Mouse (Mus musculus): ENCODE results near the gene Adrb1. TPM values are rescaled to one million over a fixed set of nuclear protein-coding genes. Genes with fewer than 3 reads are reported as not detected.

The Adrb1 gene
- 10 to 100 TPM; 17.6 to 18.4 TPM for total RNA-seq (2021)

DNA sequence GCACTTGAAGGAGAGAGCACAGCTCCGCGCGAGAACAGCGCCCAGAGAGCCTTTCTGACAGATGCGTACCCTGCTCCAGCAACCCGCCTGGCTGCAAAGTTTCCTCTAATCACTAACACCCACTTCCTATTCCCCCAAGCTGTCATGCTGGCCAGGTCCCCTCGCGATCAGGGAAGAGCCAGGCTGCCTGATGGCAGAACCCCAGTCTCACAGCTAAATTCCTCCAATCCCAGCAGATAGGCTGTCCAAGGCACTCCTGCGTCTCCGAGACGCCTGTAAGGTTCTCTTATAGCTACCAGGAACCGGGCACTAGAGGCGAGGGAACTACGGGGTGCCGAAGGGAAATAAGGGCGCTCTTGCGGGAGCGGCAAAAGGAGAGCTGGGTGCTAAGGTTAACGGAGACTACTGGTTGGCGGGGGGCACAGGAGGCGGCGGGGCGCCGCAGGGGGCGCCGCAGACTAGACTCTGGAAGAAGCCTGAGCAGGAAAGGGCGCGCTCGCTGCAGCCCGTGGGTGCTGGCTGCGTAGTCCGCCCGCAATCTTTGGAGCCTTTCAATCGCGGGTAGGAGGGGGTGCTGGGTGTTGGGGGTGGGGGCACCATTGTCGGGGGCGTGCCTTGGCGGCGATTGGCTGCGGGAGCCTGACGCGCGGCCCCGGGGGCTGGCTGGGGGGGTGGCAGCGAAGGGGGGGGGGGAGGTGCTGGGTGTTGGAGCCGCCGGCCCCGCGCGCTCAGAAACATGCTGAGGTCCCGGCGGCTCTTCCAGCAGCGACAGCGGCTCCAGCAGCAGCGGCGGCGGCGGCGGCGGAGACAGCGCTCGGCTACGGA lies at the start of gene Adrb1:
Gene Adrb1 (plus strand): TSS at position 813 of the 825 bp plus-strand sequence.
- DNase-seq (ENCODE audit: extremely low spot score in 1 of 2, low spot score in 1 of 2), result peak; percentile 66 to 75

DNA sequence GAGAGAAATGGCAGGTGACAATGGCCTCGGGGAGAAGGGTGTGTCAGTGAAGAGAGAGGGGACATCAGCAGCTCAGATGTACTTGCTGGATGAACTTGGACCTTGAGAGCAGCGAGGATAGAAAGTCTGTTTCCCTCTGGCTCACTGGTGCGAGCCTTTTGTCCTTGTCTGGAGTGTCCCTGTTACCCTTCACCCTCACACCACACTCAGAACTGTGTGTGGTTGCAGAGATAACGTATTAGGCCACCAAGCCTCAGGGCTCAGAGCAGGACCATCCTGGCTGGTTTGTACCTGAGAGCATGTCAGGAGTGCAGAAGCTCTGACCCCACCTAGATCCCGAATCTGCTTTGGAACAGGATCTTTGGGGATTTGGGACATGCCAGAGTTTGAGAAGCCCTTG lies 46.3 kb upstream of the Adrb1 start:
- no peak for DNase-seq (ENCODE audit: extremely low spot score in 1 of 2, low spot score in 1 of 2)

DNA sequence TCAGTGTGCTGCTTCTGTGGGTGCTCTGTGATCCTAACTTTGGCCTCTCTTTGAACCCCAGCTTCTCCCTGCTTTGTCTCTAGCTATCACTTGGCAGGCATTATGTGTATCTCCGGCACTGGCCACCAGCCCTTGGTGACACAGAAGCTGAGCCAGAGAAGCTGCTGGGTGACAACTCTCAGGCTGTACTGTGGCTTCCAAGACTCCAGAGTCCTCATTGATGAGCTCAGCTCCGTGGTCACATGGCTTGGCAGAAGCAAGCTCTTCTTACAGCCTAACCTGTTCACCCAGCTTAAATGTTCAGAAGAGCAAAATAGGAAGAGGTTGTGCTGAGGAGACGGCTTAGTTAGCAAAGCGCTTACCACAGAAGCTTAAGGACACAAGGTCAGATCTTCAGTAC lies 45.5 kb upstream of the Adrb1 start:
- DNase-seq (ENCODE audit: extremely low spot score in 1 of 2, low spot score in 1 of 2), result no peak

DNA sequence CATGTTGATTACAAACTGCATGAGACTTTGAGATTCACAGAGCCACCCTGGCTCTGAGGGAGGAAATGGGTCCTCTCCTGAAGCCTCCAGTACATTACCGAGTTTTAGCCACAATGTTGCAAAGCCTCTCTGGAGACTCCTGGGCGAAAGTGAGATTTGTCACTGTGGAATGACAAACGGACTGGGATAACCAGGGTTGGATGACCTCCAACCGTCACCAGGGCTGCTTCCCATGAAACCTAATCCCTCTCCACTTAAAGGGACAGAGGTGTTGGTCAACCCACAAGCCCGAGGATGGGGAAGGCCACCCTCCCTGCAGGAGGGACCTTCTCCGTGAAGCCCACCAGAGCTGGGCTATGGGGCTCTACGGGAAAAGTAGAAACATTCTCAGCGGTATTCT lies 44.4 kb upstream of the Adrb1 start:
- no peak for DNase-seq (ENCODE audit: extremely low spot score in 1 of 2, low spot score in 1 of 2)

DNA sequence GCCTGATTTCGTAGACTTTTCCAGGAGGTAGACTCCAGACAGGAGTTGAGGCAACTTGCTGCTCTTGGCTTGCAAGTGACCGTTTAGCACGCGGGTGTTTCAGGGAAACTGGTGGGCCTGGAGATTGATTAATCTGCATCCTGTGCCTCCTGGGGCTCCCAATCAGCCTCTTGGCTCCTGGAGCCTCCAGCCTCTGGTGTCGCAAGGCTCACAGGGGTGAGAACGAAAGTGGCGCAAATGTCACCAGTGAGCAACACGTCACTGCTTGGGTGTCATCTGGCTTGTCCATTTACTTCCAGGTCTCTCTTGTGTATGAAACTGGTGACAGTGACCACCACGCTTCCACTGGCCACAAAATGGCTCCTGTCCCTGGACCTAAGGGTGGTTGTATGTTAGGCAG lies 43.5 kb upstream of the Adrb1 start:
- DNase-seq (ENCODE audit: extremely low spot score in 1 of 2, low spot score in 1 of 2), result no peak

DNA sequence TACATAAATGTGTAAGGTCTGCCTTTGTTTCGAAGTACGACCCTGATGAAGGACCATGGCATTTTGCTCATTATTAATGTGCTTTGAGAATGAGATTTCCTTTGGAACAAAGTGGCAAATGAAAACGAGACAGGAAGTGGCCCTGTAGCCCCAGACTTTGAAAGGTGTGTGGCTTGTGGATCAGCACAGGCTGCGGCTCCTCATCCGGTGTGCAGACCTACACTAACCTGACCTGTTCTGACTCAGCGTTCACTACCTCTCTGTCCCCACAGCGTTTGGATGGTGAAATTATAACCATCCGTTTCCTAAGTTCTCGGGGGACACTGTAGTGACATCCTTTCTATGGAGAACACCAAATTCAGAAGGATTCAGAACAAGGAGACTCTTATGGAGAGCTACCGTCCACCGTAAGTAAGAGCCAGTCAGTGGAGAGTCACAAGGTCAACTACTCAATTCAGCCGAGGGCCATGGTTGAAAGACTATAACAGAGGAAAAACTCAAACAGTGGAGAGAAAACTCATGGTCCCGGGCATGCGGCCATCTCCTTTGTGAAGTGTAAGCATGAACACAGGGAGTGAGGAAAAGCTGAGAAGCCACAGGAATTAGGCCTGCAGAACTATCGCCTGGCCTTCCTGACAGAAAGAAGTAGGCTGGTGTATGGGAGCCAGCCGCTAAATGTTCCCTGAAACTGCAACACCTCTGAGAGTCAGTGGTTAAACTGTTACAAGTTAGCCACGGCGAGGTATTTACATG lies 42.6 kb upstream of the Adrb1 start:
- DNase-seq (ENCODE audit: extremely low spot score in 1 of 2, low spot score in 1 of 2), result no peak

DNA sequence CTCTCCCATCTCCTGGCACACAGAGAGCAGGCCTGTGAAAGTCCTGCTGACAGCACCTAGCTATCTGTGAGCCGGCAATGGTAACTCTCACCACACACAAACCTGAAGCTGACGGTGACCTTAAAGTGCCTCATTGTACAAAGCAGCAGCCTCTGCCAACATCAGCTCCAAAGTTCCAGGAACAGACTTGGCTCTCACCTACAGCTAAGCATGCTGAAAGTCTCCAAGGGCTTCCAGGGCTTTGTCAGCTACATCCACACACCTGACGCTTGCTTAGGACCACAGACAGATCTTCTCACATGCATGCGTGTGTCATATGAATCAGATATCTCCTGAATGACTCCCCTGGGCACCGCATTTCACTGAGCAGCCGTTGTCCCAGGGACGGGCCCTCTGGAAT lies 42.0 kb upstream of the Adrb1 start:
- no peak for DNase-seq (ENCODE audit: extremely low spot score in 1 of 2, low spot score in 1 of 2)

DNA sequence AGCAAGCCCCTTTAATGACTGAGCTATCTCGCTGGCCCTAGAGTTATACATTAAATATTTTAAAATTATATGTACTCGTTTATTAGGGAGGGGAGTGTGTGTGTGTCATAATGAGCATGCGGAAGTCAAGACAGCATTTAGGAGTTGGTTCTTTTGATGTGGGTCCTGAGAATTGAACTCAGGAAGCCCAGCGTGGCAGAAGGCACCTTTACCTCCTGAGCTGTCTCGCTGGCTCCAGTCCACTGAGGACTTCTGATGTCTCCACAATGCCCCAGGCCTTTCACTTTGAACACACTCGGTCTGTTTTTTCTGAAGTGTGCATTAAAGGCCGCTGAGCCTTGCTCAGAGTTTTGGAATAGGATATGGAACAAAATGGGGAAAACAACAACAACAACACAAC lies 39.7 kb upstream of the Adrb1 start:
- no peak for DNase-seq (ENCODE audit: extremely low spot score in 1 of 2, low spot score in 1 of 2)

DNA sequence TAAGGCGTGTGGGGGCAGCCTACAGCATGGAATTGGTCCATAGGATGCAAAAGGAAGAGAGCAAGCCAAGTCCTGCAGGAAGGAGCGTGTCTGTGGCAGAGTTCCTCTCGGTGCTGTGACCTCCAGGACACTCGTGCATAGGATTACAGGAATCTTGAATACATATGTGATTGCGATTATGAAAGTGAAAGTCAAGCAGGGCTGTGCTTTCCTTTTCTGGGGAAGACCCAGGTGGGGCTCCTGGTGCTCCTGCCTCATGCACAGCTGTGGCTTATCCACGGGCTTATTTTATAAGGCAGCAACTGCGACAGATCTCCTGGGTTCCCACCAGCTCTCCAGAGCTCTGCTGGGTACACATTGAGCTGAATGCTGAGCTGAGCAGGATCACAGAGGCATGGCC lies 39.2 kb upstream of the Adrb1 start:
- DNase-seq (ENCODE audit: extremely low spot score in 1 of 2, low spot score in 1 of 2), result no peak

DNA sequence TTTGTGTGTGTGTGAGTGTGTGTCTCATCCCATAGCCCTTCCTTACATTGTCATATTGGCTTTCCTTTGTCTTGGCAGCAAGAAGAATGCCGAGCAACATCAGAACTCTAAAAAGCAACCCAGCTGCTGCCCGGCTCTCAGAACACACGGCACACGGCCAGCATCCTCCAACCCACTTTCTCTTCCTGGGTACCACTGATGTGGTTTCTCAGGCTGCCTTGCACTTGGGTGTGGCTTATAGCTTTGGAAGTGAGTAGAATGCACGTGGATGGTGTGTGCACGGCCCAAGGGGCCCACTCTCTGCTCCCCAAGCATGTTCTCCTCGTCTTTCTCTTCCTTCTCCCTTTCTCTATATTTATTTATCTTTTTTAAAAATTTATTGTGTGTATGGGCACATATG lies 36.5 kb upstream of the Adrb1 start:
- DNase-seq (ENCODE audit: extremely low spot score in 1 of 2, low spot score in 1 of 2), result no peak

DNA sequence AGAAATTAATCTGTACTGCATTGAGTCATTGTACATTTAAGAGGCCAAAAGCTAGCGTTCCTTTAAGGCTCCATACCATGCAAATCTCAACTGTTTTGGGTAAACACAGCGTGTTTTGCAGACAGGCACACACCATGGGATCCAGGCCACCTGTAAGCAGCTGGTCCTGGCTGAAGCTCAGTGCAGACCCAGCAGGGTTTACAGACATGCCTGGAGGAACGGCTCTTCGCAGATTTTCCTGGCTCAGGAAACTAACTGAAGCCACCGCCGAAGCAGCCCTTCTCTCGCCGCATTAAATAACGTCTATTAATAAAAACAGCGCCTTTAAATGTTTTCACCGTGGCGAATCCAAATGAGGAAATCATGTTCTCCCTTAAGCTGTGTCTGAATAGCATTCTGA lies 35.8 kb upstream of the Adrb1 start:
- no peak for DNase-seq (ENCODE audit: extremely low spot score in 1 of 2, low spot score in 1 of 2)

DNA sequence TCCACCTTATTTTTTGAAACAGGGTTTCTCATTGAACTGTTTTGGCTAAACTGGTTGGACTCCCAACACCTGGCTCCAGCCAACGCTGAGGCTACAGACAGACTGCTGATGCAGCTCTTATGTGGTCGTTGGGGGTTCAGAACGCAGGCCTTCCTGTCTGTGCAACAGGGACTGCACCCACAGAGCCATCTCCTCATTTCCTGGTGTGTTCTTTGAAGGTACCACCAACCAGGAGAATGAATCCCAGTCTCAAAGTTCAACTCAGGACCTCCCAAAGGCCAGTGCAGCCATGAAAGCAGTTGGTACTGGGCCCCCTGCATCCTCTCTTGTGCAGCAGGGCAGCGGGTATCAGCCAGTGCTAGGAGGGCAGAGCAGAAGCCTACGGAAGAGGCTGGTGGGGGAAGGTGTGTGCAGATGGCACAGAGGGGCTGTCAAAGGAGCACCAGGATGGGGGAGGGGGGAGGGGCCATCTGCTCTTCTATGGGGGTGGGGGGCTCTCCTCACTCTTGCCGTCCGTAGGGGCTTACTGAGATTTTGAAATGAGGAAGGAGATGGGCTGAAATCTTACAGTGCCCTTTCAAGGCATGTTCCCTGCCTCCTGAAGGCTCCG lies 34.9 kb upstream of the Adrb1 start:
- DNase-seq (ENCODE audit: extremely low spot score in 1 of 2, low spot score in 1 of 2), result no peak

DNA sequence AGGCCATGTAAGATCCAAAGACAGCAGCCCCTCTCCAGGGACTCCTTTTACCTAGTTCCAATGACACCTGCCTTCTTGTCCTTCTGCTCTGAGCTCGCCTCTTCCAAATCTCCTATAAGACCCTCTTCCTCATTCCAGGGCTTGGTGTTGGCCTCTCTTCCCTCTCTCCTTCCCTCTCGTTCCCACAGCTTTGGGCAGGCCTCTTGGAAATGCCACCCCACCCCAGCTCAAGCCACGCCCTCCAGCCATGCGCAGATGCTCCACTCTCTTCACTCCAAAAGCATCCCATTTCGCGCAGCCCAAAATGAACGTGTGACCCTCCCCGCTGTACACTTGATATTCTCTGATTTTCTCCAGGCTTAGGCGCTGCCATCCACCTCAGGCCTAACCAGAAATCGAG lies 34.3 kb upstream of the Adrb1 start:
- DNase-seq (ENCODE audit: extremely low spot score in 1 of 2, low spot score in 1 of 2), result no peak

DNA sequence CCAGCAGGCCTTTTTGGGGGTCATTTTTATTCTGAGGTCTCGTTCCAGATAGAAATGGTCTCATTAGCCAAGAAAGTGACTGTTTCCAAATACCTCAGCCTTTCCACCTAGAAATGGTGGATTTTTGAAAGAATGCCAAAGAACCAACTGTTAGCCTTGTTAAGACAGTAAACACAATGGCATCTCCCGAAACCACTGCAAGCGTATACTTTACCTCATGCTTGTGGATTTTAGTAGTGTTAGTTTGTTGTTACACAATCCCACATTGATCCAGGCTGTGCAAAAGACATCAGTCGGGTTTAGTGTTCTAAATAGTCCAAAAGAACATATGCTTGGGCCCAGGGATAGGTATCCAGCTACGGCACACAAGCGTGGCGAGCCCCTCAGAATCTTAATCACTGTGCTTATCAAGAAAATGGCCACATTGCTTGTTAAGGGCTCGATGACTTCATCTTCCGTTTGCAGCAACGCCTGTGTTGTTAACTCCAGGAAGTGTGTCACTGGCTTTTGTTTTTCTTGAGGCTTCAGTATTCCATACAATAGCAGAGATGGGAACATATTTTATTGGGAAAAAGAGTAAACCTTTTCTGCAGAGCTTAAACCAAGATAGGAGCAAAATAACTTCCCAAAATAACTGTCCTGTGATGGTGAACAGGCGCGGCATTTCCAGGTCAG lies 33.2 kb upstream of the Adrb1 start:
- DNase-seq (ENCODE audit: extremely low spot score in 1 of 2, low spot score in 1 of 2), result no peak

DNA sequence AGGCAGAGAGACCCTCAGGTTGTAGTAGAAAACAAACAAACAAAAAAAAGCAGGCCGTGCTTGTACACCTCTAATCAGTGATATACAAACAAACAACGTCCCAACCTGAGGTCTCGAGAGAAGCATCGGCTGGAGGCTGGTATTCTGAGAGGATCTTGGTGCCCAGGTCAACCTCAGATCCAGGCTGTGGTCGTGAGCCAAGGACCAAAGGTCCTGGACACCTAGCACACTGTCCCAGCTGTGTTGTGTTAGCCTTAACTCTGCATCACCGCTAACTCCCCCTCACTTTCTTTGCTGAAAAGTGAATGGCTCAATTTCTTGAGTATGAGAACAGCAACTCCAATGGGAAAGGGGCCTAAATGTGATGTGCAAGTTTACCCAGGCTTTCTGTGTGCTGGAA lies 32.5 kb upstream of the Adrb1 start:
- no peak for DNase-seq (ENCODE audit: extremely low spot score in 1 of 2, low spot score in 1 of 2)

DNA sequence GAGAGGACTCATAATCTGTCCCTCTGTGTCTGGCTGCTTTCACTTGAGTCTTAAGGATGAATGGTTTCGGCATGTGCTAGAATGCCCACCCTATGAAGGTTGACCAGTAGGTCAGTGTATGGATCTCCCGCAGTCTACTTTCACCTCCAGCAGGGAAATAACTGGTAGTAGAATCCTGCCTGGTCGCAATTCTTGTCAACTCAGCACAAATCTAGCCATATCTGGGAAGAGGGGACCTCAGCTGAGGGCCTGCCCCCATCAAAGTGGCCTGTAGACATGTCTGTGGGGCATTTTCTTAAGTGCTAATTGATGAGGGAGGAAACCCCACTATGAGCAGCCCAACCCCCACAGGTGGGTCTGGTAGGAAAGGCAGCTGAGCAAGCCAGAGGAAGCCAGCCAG lies 30.9 kb upstream of the Adrb1 start:
- no peak for DNase-seq (ENCODE audit: extremely low spot score in 1 of 2, low spot score in 1 of 2)

DNA sequence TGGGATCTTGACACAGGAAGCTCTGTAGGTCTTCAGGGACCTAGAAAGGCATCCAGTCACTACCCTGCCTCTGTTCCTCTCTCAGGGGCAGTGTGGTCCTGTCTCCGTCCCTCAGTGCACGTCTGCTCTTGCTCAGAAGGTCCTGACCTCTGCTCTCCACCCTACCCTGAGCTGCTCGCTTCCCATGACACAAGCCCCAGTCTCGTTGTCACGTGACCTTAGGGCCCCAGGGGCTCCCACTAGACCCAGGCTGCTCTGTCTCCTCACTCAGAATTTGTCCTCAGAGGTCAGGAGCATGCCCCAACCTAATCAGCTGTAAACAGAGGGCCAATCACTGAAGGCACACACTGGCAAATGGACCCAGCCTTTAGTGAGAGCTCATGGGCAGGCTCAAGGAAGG lies 29.5 kb upstream of the Adrb1 start:
- no peak for DNase-seq (ENCODE audit: extremely low spot score in 1 of 2, low spot score in 1 of 2)

DNA sequence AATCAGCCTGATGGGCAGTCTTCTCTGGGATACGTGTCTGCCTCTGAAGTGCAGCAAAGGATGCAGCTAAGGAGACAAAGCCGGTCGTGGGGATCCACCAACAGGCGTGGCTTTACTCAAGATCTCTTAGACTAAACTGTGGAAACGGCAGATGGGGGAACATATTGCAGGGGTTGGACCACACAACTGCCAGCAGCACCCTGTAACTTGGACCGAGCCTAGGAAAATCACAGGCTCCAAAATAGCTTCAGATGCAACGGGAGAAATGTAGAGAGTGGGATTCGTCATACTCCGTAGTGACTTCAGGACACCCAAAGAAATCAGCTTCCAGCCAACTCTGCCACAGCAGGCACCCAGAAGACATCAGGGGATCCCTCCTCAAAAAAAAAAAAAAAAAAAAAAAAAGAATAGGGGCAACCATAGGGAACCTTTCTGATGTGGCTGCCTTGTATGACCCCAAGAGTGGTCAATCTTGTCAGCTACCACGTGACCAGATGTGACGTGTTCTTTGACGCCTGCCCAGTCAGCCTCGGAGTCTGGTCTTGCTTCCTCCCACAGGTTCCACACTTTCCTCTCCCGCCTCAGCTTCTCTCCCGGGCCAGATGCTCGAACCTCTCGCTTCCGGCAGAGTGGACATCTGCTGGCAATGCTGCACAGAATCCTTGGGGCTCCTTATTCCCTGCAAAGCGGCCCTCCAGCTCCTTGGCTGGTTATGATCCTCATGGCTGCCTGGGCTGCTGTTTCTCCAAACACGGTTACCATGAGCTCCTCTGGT lies 24.4 kb upstream of the Adrb1 start:
- DNase-seq (ENCODE audit: extremely low spot score in 1 of 2, low spot score in 1 of 2), result peak in 1 of 2 experiments; percentile 26

DNA sequence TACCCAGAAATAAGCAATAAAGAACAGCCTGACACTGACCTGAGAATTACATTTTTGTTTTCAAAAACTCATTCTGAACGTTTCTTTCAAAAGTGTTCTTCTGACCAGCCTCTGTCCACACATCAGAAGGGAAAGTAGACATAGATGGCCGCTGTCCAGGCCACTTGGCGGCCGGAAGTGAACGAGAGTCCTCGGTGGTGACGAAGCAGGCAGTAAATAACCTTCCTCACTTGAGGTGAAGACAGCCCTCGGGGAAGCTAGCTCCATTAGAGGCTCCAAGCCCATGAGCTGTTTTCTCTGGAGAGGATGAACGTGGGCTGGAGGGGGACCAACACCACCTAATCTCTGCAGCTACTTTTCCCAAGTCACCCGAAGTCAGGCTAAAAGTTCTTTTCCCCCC lies 21.2 kb upstream of the Adrb1 start:
- no peak for DNase-seq (ENCODE audit: extremely low spot score in 1 of 2, low spot score in 1 of 2)

DNA sequence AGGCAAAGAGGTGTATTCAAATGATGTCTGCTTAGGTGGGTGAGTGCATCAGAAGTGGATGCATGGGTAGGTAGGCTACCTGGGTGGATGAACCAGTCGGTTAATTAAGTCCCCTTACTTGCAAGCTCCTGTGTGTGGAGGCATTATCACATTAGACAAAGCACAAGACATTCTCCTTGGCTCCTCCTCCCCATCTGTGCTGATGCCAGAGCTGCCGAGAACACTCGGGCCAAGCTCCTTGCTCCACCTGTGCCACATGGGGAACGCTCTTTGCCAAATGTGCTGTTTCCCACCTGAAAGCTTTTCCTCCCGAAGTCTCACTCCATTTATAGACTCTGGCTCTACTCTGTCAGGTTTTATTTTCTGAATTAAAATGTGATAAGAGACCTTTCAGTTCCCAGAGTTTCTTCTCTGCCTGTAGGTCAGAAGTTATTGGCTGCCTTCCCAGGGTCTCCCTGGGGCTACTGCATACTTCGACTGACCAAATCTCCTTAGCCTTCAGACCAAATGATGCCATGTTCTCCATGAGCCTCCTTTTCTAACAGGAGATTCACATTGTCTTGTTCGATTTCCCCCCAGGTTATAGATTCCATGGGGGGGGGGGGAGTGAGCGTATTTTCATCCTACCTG lies 20.5 kb upstream of the Adrb1 start:
- no peak for DNase-seq (ENCODE audit: extremely low spot score in 1 of 2, low spot score in 1 of 2)
